Mouse (Mus musculus) cerebellum, adult 11-12 months (tissue): ENCODE results near the gene Kcnj6.

Experiments used
- DNase-seq: peaks from one replicate; pipeline ENCODE4 v3.0.0; 2022

The Kcnj6 gene

GRCm38 (mm10) chr16:94997340-94997849 lies at the start of gene Kcnj6:
TSS of gene Kcnj6 (minus strand) at chr16:94997701.
- peak; percentile 80 for DNase-seq

- no peak for DNase-seq
Observed at GRCm38 (mm10) chr16:95009937-95010336, 12.4 kb upstream of the Kcnj6 start.

- no peak for DNase-seq
Observed at GRCm38 (mm10) chr16:95004599-95004998, 7.1 kb upstream of the Kcnj6 start.

- DNase-seq, result no peak
Observed at GRCm38 (mm10) chr16:94999551-94999950, 2.0 kb upstream of the Kcnj6 start.

GRCm38 (mm10) chr16:94999019-94999418 lies 1.5 kb upstream of the Kcnj6 start:
- no peak for DNase-seq

GRCm38 (mm10) chr16:94996791-94997281 lies 665 bp downstream of the Kcnj6 start:
- DNase-seq, result peak; percentile 75

- DNase-seq, result peak; percentile 51
Observed at GRCm38 (mm10) chr16:94995542-94996131, 1.9 kb downstream of the Kcnj6 start.

- DNase-seq, result no peak
Observed at GRCm38 (mm10) chr16:94994924-94995323, 2.6 kb downstream of the Kcnj6 start.

- no peak for DNase-seq
Observed at GRCm38 (mm10) chr16:94994148-94994547, 3.4 kb downstream of the Kcnj6 start.

GRCm38 (mm10) chr16:94990114-94990513 lies 7.4 kb downstream of the Kcnj6 start:
- DNase-seq, result no peak

GRCm38 (mm10) chr16:94986731-94987130 lies 10.8 kb downstream of the Kcnj6 start:
- DNase-seq, result peak; percentile 95

GRCm38 (mm10) chr16:94984263-94984662 lies 13.2 kb downstream of the Kcnj6 start:
- DNase-seq, result no peak

GRCm38 (mm10) chr16:94980374-94980773 lies 17.1 kb downstream of the Kcnj6 start:
- no peak for DNase-seq

GRCm38 (mm10) chr16:94979499-94979898 lies 18.0 kb downstream of the Kcnj6 start:
- peak; percentile 56 for DNase-seq

- no peak for DNase-seq
Observed at GRCm38 (mm10) chr16:94972080-94972855, 25.2 kb downstream of the Kcnj6 start.

- DNase-seq, result peak; percentile 69
Observed at GRCm38 (mm10) chr16:94968941-94969340, 28.6 kb downstream of the Kcnj6 start.

GRCm38 (mm10) chr16:94968472-94968871 lies 29.0 kb downstream of the Kcnj6 start:
- no peak for DNase-seq

- DNase-seq, result peak; percentile 36
Observed at GRCm38 (mm10) chr16:94957156-94957828, 40.2 kb downstream of the Kcnj6 start.

GRCm38 (mm10) chr16:94956410-94956809 lies 41.1 kb downstream of the Kcnj6 start:
- peak; percentile 54 for DNase-seq

GRCm38 (mm10) chr16:94953294-94953693 lies 44.2 kb downstream of the Kcnj6 start:
- DNase-seq, result no peak

- DNase-seq, result no peak
Observed at GRCm38 (mm10) chr16:94949172-94949571, 48.3 kb downstream of the Kcnj6 start.

GRCm38 (mm10) chr16:94946848-94947247 lies 50.7 kb downstream of the Kcnj6 start:
- no peak for DNase-seq

- DNase-seq, result peak; percentile 46
Observed at GRCm38 (mm10) chr16:94932702-94933101, 64.8 kb downstream of the Kcnj6 start.
